Mouse (Mus musculus) myocyte (in vitro differentiated cells): ENCODE data around the gene Cxcr5.

Experiments
- CEBPB ChIP-seq: IDR thresholded peaks from 2 replicates; pipeline ENCODE4 v1.6.1; 2011; ENCODE audit warnings: mild to moderate bottlenecking, moderate library complexity; ENCODE audit not compliant: poor library complexity, insufficient read depth, severe bottlenecking
- E2F4 ChIP-seq: IDR thresholded peaks from one replicate; pipeline ENCODE4 v1.6.1; 2011; ENCODE audit warnings: mild to moderate bottlenecking, control low read depth, moderate library complexity; ENCODE audit not compliant: insufficient read depth
- MAX ChIP-seq: IDR thresholded peaks from one replicate; pipeline ENCODE4 v1.6.1; 2011; ENCODE audit warnings: low read depth, mild to moderate bottlenecking, control low read depth
- MYOD1 ChIP-seq, 3 experiments: IDR thresholded peaks; one replicate each; pipeline ENCODE4 v1.6.1; 2011; ENCODE audit warnings: control low read depth in 2 of 3, low read depth in 2 of 3, mild to moderate bottlenecking in 2 of 3, moderate library complexity in 1 of 3; ENCODE audit not compliant: insufficient read length in 2 of 3, control insufficient read depth in 1 of 3
- POLR2A ChIP-seq: IDR thresholded peaks from one replicate; pipeline ENCODE4 v1.6.1; 2011; ENCODE audit warnings: low read depth, mild to moderate bottlenecking, control low read depth, moderate library complexity; ENCODE audit not compliant: insufficient read length
- TCF12 ChIP-seq: IDR thresholded peaks from one replicate; pipeline ENCODE4 v1.6.1; 2011; ENCODE audit warnings: mild to moderate bottlenecking, control low read depth; ENCODE audit not compliant: poor library complexity, insufficient read depth, severe bottlenecking
- TCF3 ChIP-seq: IDR thresholded peaks from one replicate; pipeline ENCODE4 v1.6.1; 2011; ENCODE audit warnings: low read depth, control low read depth; ENCODE audit not compliant: insufficient read length
- USF1 ChIP-seq: IDR thresholded peaks from one replicate; pipeline ENCODE4 v1.6.1; 2011; ENCODE audit warnings: low read depth, mild to moderate bottlenecking, control low read depth, moderate library complexity

- TF ChIP-seq TCF3 (no peak), TCF12 (no peak), POLR2A (no peak), USF1 (no peak), MAX (no peak), E2F4 (no peak), CEBPB (no peak), MYOD1 (IDR thresholded peaks at IDR 0.05; ENCODE audit: control insufficient read depth in 1 of 3, insufficient read length in 2 of 3, low read depth in 2 of 3) (no peak)
Observed at GRCm38 (mm10) chr9:44473184-44473583, 88.5 kb downstream of the Cxcr5 start.
